Mouse (Mus musculus) bone marrow, adult 2 months (tissue): ENCODE results near the gene Kpnb1.

Source experiments
- CTCF ChIP-seq: fragments of 200-500 bp; IDR thresholded peaks from 2 replicates; pipeline ENCODE4 v1.5.1; 2011; ENCODE audit warnings: low read length, control low read depth; ENCODE audit not compliant: control insufficient read depth, insufficient read depth
- POLR2A ChIP-seq: fragments of 200-500 bp; IDR thresholded peaks from 2 replicates; pipeline ENCODE4 v1.6.1; 2011; ENCODE audit warnings: low read depth, mild to moderate bottlenecking, control low read depth, low read length, borderline replicate concordance; ENCODE audit not compliant: control insufficient read depth

DNA sequence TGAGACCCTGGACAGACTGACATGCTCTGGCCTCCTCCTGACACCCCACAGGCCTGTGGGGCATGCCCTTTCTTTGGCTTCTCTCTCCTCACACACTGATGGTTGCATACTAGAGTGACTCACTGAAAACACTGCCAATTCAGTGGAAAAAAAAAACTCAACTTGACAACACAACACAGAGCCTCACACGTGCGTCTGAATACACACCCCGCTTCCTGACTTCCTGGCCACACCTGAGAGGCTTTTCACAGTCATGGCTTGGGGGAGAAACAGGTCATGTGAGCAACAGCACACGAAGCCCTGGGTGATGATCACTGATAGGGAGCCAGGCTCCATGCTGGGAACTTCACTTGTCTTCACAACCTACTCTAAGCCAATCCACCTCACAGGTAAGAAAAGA lies 46.9 kb downstream of the Kpnb1 start:
- no peak for TF ChIP-seq CTCF
- no peak for TF ChIP-seq POLR2A
